Mouse (Mus musculus): Measurements from ENCODE around the gene Dcaf15. TPM values are rescaled to one million over a fixed set of nuclear protein-coding genes. Genes with fewer than 3 reads are reported as not detected.
A peak's percentile ranks its signal among the peaks of the same experiment; 100 is the strongest.

The Dcaf15 gene
- total RNA-seq (2021), result 1 to 10 TPM; 3.9 to 5.3 TPM
- long read RNA-seq, experiment 1, partial matches to known transcripts, result 4 of 7 reads
- long read RNA-seq, experiment 1, other reads (novel, unspliced or antisense), result 0 of 7 reads
- long read RNA-seq, experiment 2, partial matches to known transcripts, result 1 of 4 reads
- long read RNA-seq, experiment 2, other reads (novel, unspliced or antisense), result 1 of 4 reads

GRCm38 (mm10) chr8:84104697-84105609, at the start of gene Dcaf15:
Gene Dcaf15, minus strand, starts transcription at chr8:84104768.
- peak; percentile 98 for DNase-seq

- no peak for DNase-seq
Measured at GRCm38 (mm10) chr8:84149181-84149580, 44.6 kb upstream of the Dcaf15 start.

DNA sequence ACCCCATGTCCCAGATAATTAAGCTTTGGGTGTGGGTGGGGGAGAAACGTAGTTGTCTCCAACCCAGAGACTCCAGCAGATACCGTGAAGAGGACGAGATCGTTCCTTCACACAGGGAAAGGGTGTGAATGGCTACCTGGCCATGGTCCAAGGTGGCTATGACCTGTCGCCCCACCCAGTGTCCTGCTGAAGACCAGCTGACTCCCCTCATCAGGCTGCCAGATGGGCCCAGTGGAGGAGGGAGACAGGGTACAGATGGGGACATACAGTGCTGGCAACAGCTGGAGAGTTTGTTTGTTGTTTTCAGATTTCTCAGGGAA, 43.9 kb upstream of the Dcaf15 start:
- DNase-seq, result no peak

DNA sequence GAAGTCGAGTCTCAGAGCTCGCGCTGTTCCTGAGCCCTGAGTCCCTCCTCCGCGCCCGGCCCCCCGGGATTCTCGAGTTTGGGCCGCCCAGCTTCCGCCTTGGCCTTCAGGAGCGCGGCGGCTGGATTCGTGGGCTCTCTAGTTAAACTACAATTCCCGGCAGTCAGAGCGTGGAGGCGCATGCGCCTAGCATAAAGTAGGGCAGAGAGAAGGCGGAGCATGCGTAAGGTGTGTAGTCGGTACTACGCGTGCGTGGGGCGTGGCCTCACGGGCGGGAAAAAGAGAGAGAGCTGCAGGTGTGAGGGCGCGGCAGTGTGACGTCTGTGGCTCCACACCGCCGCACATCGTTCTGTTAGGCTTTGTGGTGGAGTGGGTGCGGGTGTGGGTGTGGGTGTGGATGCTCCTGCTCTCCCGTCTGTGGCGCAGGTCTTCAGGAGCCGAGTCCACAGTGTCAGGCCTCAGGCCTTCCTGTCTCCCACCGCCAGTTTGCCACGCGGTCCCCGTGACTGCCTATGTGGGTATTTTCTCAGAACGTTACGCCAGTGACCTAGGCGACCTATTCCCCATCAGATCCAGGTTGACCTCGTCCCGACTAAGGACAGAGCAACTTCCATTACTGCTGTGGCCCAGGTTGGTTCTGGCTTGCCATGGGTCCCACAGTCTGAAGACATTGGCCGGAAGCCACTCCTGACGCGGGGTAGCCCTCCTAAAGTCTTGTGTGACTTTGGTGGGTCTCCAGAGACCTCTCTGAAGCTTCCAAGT, 43.4 kb upstream of the Dcaf15 start, which contains the start of the genes Cc2d1a and 4930432K21Rik:
TSS of gene Cc2d1a (minus strand) at position 168 of the 762 bp plus-strand sequence.
TSS of gene 4930432K21Rik (plus strand) at position 257 of the 762 bp plus-strand sequence.
- DNase-seq, result peak; percentile 93

- no peak for DNase-seq
Measured at GRCm38 (mm10) chr8:84147324-84147766, 42.8 kb upstream of the Dcaf15 start.

DNA sequence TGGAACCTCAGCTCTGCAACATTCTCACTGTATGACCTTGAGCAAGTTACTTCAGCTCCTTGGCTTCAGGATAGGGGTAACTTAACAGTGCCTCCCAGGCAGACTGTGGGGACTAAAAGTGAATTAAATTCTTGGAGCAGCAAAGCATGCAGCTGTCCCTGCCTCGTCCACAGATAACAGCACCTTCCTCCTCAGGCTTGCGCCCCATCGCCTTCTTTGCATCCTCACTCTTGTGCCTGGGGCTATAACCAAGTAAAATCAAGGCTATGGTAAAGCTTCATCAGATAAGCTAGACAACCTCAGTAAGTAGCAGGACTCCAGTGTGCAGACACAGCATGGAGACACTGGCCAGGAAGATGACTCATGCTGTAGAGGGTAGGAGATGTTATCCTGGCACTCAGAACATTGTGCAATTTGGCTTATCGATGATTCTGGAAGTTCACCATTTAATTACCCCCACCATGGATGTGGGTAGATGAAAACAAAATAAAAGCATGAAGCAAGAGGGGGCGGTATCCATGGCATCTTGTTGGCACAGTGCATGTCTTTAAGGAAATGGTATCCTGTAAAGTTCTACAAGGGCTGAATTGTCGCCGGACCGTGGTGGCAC, 40.2 kb upstream of the Dcaf15 start:
- no peak for DNase-seq

DNA sequence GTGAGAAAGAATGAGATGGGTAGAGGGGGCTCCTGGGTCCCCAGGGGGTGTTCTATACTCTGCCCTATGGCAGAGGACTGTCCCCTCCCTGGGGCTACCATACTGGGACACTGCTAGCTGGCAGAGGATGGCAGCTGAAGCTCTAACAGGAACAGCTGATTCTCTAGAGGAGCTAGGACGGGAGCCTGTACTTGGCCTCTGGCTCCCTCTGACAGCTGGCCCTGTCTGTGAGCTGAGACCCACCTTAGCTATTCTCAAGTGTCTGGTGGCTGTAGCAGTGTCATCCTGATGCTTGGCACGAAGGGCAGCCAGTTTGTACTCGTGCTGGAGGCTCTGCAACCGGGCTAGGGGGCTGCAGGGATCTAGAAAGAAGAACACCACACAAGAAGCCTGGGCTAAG, 36.3 kb upstream of the Dcaf15 start:
- no peak for DNase-seq

- DNase-seq, result no peak
Measured at GRCm38 (mm10) chr8:84137848-84138247, 33.3 kb upstream of the Dcaf15 start.

DNA sequence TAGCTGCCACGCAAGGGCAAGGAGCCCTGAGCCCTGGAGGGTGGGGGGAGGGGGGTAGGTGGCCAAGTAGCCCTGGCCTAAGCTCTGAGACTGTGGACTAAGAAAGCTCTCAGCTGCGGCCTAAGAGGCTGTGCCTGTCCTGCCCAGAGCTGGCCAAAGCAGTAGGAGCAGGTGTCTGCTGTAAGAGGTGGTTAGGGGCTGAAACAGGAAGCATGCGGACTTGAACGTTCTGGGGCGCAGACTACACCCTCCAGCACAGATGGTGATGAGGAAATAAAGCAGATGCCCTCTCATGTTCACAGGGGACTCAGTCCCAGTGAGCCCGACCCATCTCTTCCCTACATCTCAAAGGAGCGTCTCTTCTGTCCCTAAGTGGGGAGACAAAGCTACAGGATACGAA, 27.7 kb upstream of the Dcaf15 start:
- no peak for DNase-seq

DNA sequence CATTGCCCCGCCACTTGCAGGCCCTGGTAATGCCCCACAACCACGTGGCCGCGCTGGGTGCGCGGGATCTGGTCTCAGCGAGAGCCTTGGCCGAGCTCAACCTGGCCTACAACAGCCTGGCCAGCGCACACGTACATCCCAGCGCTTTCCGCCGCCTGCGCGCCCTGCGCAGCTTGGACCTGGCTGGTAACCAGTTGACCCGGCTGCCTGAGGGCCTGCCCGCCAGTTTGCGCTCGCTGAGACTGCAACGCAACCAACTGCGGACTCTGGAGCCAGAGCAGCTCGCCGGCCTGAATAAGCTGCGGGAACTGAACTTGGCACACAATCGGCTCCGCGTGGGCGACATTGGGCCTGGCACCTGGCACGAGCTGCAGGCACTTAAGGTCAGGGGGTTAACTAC, 26.2 kb upstream of the Dcaf15 start:
- DNase-seq, result peak; percentile 28

DNA sequence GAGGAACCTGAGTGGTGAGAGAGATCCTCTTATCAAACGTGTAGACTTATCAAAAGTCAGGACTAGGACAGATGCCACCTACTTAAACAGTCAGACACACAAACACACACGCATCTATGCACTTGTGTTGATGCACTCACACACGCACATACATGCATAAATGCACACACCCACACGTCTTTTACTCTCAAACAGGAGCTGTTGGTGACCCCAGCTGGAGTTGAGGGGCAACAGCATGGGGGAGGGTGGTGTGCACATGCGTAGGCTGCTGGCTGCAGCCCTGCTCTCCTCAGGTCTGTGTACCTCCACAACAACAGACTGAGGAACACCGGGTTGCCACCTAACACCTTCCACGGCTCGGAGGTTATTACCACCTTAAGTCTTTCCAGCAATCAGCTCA, 23.7 kb upstream of the Dcaf15 start:
- DNase-seq, result no peak

- DNase-seq, result no peak
Measured at GRCm38 (mm10) chr8:84127202-84127901, 22.8 kb upstream of the Dcaf15 start.

- DNase-seq, result no peak
Measured at GRCm38 (mm10) chr8:84126742-84127141, 22.2 kb upstream of the Dcaf15 start.

DNA sequence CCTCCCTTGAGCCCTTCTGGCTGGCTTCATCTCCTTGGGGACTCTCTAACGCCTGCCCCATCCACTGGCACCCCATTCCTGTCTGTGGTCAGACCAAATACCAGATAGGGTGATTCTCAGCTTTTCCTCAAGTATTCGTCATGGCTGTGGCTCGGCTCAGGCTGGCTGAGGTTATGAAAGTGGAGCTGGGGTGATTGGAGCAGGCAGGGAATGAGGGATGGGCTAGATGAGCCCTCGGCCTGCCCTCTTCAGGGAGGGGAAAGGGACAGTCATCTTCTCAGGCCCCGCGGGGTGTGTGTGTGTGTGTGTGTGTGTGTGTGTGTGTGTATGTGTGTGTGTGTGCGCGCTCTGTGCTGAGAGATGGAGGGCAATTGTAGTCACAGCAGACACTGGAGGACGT, 21.1 kb upstream of the Dcaf15 start, which contains the start of gene Podnl1:
TSS of gene Podnl1 (plus strand) at position 334 of the 400 bp plus-strand sequence.
- DNase-seq, result no peak

DNA sequence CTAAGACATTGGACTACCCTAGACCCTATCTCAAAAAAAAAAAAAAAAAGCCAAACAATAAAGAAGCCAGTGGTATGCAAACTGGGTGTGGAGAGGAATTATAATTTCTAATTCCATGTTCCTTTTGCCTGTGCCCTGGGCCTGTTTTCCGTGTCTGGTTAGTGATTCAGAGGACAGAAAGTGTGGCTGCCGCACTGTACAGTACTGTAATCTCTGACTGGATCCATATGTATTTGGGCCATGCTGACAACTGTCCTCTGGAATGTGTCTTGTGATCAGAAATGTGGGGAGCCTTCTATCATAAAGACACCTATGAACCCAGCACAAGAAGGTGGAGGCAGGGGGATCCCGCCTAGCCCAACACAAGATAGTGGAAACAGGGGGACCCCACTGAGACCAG, 17.6 kb upstream of the Dcaf15 start:
- no peak for DNase-seq

- no peak for DNase-seq
Measured at GRCm38 (mm10) chr8:84115646-84116045, 11.1 kb upstream of the Dcaf15 start.

DNA sequence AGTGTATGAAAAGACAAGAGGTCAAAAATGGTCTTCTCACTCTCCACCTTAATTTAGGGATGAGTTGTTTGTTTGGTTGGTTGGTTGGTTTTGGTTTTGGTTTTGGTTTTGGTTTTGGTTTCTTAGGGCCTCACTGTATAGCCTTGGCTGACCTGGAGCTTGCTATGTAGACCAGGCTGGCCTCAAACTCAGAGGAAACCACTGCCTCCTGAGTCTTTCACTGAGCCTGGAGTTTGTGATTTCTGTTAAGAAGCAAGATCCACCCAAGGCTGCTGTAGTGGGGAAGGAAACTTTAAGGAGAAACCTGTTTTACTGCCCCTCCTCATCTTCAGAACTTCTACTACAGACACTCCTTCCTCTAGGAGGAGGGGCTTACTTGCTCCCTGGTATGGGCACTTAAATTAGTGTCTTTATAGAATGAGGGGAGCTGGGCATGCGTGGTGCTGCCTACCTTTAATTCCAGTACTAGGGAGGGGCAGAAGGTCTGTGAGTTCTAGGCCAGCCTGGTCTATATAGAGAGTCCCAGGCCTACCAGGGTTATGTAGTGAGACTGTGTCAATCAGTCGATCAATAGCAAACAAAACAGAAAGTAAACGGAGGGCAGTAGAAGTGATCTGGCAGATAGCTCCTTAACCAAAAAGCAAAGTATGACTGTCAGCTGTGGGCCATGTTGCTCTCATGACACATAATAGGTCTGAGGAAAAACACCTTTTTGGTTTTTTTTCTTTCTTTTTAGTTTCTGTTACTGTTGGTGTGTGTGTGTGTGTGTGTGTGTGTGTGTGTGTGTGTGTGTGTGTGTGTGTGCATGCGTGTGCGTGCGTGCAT, 1.9 kb upstream of the Dcaf15 start:
- no peak for DNase-seq

- DNase-seq, result no peak
Measured at GRCm38 (mm10) chr8:84105676-84106075, 1.1 kb upstream of the Dcaf15 start.

DNA sequence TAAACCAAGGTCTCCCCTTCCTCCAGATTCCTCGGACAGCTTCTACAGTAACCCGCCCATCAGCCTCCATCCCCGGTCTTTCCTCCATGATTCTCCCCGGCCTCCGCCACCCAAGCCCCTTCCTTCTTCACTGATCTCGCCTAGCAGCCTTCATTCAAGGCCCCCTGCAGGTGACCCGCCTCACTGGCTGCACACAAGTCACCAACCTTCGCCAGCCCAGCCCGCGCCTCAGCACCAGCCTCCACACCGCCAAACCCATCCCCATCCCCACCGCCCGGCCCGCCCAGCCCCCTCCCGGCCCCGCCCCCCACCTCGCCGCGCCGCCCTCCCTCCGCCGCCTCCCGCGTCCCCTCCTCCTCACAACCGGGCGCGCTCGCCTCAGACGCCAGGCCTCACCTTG, 347 bp downstream of the Dcaf15 start:
- no peak for DNase-seq

DNA sequence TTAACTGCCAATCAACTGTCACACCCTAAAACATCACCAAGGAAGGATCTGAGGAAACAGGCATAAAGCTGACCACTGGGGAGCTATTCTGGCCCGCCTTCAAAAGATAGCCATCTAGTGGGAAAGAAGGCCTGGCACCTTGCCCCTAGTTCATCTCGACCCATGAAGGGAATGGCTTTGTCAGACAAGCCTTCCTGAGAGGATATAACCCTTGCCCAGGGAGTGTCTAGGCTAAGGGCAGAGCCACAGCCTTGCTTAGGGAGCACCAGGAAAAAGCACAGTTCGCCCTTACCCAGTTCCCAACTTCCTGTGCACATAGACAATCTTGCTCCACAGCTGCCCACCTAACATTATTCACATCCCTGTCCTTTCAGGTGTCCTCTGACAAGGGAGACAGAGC, 967 bp downstream of the Dcaf15 start:
- no peak for DNase-seq
